In the genomic region with DNA sequence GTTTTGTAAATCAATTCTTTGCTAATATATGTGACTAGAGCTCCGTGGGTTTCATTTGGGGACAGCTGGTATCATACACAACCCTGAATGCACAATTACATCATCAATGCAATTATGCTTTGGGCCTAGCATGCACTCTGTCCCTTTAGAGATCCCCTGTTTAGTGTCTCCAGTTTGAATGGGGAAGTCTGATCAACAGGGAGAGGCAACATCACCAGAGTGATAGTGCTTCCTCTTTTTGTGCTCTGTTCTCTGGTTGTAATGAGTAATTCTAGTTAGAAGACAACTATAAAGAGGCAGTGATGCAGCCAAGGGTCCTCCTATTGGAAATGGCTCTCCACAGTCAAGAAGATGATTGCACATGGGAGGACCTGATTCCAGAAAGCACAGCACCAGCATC, we compare ENCODE assay signal across 20 mouse cellular contexts.
"Had no signal": no experiment of that assay in that cellular context is flagged by ENCODE, and none has a peak within 500 bp of the region (broad histone marks: within the 10 kb centered on the region; RNA-seq: fewer than 3 reads in every experiment).

No protein-coding gene starts in this region.

- H3K4me1 ChIP-seq: limb, embryonic 10.5 days; liver, embryonic 12.5 days; liver, embryonic 15.5 days; lung, embryonic 15.5 days; neural tube, embryonic 12.5 days; neural tube, embryonic 15.5 days; stomach, embryonic 15.5 days had no signal

- H3K36me3 ChIP-seq: limb, embryonic 10.5 days; limb, embryonic 13.5 days; liver, embryonic 12.5 days; liver, embryonic 15.5 days; lung, embryonic 15.5 days; neural tube, embryonic 12.5 days; neural tube, embryonic 15.5 days; stomach, embryonic 15.5 days had no signal

- ATAC-seq: liver, embryonic 12.5 days had no signal

- H3K27me3 ChIP-seq: limb, embryonic 13.5 days; liver, embryonic 15.5 days; stomach, embryonic 15.5 days had no signal

- DNase-seq: kidney, adult 2 months; kidney, postnatal 36 days; liver; lung, adult 18-20 months; midbrain, embryonic 14.5 days; right cerebral cortex, adult 18-20 months; right cerebral cortex, postnatal 25 days; spleen, adult 18-20 months; thymus, adult 18-20 months; thymus, postnatal 36 days had no signal

- H3K9me3 ChIP-seq: limb, embryonic 10.5 days; limb, embryonic 13.5 days; liver, embryonic 12.5 days; liver, embryonic 15.5 days; lung, embryonic 15.5 days; neural tube, embryonic 12.5 days; neural tube, embryonic 15.5 days; stomach, embryonic 15.5 days had no signal

- H3K27ac ChIP-seq: kidney, postnatal 0 days; limb, embryonic 10.5 days; limb, embryonic 13.5 days; liver, embryonic 12.5 days; liver, embryonic 15.5 days; lung, embryonic 15.5 days; macrophage; neural tube, embryonic 12.5 days; neural tube, embryonic 15.5 days; stomach, embryonic 15.5 days had no signal

- H3K4me3 ChIP-seq: limb, embryonic 10.5 days; limb, embryonic 13.5 days; liver, embryonic 12.5 days; liver, embryonic 15.5 days; lung, embryonic 15.5 days; neural tube, embryonic 12.5 days; neural tube, embryonic 15.5 days; stomach, embryonic 15.5 days had no signal

- H3K9ac ChIP-seq: limb, embryonic 13.5 days; liver, embryonic 12.5 days; liver, embryonic 15.5 days; lung, embryonic 15.5 days; neural tube, embryonic 12.5 days; neural tube, embryonic 15.5 days; stomach, embryonic 15.5 days had no signal
